Mouse (Mus musculus) ES-E14 (cell line): Measurements from ENCODE around the gene Abhd15.
"Not testable (repeated sequence)": the region's sequence is repeated elsewhere in the genome, so short reads cannot be mapped to it uniquely, and the experiment has no call there.

Experiments
- CHD2 ChIP-seq: IDR thresholded peaks from 2 replicates; pipeline ENCODE4 v1.6.1; 2014; ENCODE audit warnings: mild to moderate bottlenecking, low read depth, low read length, inconsistent platforms
- ZC3H11A ChIP-seq: IDR thresholded peaks from 2 replicates; pipeline ENCODE4 v1.6.1; 2012; ENCODE audit warnings: low read depth, mild to moderate bottlenecking, inconsistent platforms, low read length, borderline replicate concordance
- ZNF384 ChIP-seq: IDR thresholded peaks from 2 replicates; pipeline ENCODE4 v1.6.1; 2012; ENCODE audit warnings: low read depth, low read length, inconsistent platforms

DNA sequence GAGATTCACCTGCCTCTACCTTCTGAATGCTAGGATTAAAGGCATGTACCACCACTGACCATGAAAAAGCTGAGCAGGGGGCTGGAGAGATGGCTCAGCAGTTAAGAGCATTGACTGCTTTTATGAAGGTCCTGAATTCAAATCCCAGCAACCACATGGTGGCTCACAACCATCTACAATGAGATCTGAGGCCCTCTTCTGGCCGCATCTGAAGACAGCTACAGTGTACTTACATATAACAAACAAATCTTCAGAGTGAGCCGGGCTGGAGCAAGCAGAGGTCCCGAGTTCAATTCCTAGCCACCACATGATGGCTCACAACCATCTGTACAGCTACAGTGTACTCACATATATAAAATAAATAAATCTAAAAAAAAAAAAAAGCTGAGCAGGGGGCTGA lies 13.5 kb downstream of the Abhd15 start:
- not testable (repeated sequence) for TF ChIP-seq ZC3H11A, ZNF384, CHD2
